Mouse (Mus musculus) CH12.LX (cell line): ENCODE results near the gene Nfic.

Experiments
- CTCF ChIP-seq, 2 experiments: IDR thresholded peaks in 1 of 2; conservative IDR thresholded peaks in 1 of 2; 2 replicates each; pipeline ENCODE4 v1.5.1; 2011 to 2012; ENCODE audit warnings: low read depth in 2 of 2, low read length in 2 of 2, improper control_type of control experiment in 1 of 2, inconsistent platforms in 1 of 2, mild to moderate bottlenecking in 1 of 2, moderate library complexity in 1 of 2
- E2F4 ChIP-seq: IDR thresholded peaks from 2 replicates; pipeline ENCODE4 v1.6.1; 2011; ENCODE audit warnings: low read depth, low read length, improper control_type of control experiment; ENCODE audit not compliant: insufficient replicate concordance
- ETS1 ChIP-seq: conservative IDR thresholded peaks from 2 replicates; pipeline ENCODE4 v1.6.1; 2012; ENCODE audit warnings: low read depth, mild to moderate bottlenecking, inconsistent platforms, low read length, improper control_type of control experiment, moderate library complexity
- NRF1 ChIP-seq: IDR thresholded peaks from 2 replicates; pipeline ENCODE4 v1.6.1; 2014; ENCODE audit warnings: low read depth, mild to moderate bottlenecking, inconsistent platforms, low read length, improper control_type of control experiment, moderate library complexity
- ZKSCAN1 ChIP-seq: IDR thresholded peaks from 2 replicates; pipeline ENCODE4 v1.6.1; 2012; ENCODE audit warnings: low read depth, inconsistent platforms, low read length, improper control_type of control experiment, borderline replicate concordance

DNA sequence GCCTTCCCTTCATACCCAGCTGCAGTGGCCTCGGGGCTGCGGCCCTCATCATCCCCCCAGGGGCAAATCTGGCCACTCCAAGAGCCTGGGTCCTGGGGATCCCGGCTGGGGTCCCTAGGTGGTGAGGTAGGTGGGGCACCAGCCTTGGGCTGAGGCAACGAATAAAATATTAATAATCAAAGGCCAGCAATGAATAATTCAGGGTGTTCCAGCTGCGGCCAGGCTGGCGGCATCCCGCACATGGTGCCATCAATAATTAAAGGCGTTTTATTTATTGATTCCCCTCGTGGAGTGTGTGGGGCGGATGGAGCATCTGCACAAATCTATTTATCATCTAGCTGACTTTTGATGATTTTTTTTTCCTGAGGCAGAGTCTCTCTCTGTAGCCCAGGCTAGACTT lies 51.9 kb downstream of the Nfic start:
- TF ChIP-seq CTCF (conservative IDR thresholded peaks at IDR 0.05 in 1 of 2, IDR thresholded peaks at IDR 0.05 in 1 of 2; ENCODE audit: low read depth in 2 of 2, low read length in 2 of 2): no peak
- no peak for TF ChIP-seq NRF1
- no peak for TF ChIP-seq ZKSCAN1
- TF ChIP-seq E2F4: no peak
- no peak for TF ChIP-seq ETS1
